Mouse (Mus musculus): ENCODE measurements around the gene Anapc7.

DNA sequence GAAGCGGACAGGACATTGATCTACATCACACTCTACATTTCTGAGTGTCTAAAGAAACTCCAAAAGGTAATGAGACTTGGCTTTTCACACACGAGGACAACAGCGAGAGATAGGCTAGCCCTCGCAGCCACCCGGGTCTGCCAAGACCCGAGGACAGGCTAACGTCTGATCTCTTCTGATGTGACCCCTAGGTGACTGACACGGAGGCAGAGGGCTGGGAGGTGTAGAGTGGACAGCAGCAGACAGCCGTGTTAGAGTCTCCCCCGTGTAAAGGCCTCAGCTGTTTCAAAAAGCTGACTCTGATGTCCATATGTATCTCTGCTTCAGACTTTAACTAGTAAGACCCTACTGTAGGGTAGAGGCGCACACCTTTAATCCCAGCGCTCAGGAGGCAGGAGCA, 18.1 kb upstream of the Anapc7 start:
- no peak for TF ChIP-seq CTCF (IDR thresholded peaks at IDR 0.05; ENCODE audit: borderline replicate concordance, insufficient read depth, low read length)
- TF ChIP-seq POLR2A (IDR thresholded peaks at IDR 0.05; ENCODE audit: low read depth, low read length), result no peak
